Mouse (Mus musculus) mouse trophoblast stem cell (cell line): ENCODE data around the gene Dapl1.

Source experiments
- in situ Hi-C, 2 experiments: fragments of 300-500 bp; cut with MseI, MboI; formaldehyde crosslinking; loops; 2 replicates in 1 of 2; 3 replicates in 1 of 2; pipeline ENCODE4 v1.15.1; 2025

Dapl1 gene

GRCm38 (mm10) chr2:59484438-59484837, at the start of gene Dapl1:
TSS of gene Dapl1 (plus strand) at chr2:59484653.
- in situ Hi-C loops: no loop called here

DNA sequence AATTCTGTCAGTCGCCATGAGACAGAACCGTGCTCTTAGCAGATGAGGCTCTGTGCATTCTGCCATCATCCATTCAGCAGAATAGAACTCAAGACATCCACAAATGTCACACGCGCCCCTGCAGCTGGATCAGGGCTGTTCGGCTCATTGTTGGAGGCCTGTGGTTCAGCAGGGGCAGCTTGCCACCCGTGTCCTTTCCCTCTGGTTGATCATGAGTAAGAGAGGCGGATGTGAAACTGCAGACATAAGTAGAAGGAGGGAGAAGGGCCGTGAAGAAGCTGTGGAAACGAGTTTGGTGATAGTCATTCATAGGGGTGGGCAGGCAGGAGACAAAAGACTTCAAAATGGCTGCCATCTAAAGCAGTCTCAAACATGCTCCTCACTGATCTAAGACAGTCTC, 49.6 kb upstream of the Dapl1 start:
- in situ Hi-C loops: loop anchor here (25.0 kb wide), 2 partner anchors 698 to 723 kb away; no protein-coding TSS in a partner anchor

- in situ Hi-C loops: loop anchor here (25.0 kb wide), 2 partner anchors 701 to 726 kb away; no protein-coding TSS in a partner anchor
These were observed 46.6 kb upstream of the Dapl1 start for GRCm38 (mm10) chr2:59437684-59438393.

DNA sequence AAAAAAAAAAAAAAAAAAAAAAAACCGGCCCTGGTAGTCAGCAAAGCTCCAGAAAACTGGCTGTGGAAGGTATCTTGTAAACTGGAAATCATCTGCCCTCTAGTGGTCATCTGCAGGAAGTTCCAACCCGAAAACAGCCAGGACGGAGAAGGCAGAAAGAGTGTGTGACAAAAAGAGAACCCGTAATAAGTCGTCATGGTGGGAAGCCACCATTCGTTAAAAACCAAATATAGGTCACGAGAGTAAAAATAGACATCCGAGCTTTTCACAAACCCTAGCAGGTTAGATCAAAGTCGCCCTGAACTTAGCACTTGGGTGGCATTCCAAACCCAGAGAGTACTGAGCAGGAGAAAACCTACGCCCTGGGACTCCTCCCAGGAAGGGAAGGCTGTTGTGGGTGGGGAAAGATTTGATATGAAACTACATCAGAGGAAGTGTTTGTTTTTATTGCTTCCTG, 45.9 kb upstream of the Dapl1 start:
- in situ Hi-C loops: loop anchor here (25.0 kb wide), 2 partner anchors 701 to 726 kb away; no protein-coding TSS in a partner anchor

DNA sequence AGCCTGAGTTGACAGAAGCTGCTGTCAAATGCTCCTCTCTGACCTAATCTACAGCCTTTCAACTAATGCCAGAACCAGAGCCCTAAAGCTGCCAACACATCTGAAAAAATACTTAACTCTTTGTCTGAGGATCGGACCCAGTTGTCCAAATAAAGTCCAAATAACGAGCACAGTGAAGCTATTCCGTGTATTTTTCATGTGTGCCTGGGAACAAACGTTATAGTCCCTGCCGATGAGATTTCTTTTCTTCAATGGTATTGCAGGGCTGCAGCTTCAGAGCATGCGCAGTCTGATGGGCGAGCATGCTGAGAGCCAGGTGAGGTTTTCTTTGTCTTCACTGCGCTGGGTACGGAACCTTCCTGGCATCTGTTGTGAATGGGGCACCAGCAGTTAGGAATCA, 44.6 kb upstream of the Dapl1 start:
- in situ Hi-C loops: loop anchor here (25.0 kb wide), 2 partner anchors 703 to 728 kb away; no protein-coding TSS in a partner anchor

DNA sequence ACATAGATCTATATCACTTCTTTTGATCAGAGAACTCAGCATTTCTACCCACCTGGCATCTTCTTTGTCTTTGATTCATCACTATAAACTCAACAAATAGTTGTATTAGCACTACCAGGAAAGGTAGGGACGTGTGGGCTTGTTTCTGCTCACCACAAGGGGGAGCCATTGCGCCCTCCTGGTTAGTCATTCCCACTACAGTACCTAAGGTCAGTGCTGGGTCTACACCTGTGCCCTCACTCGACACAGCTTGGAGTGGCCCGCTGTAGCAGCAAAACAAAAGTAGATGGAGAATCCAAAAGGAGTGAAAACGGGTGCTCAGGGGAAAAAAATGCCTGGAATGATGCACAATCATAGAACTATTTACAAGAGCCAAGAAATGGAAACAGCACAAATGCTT, 44.0 kb upstream of the Dapl1 start:
- in situ Hi-C loops: loop anchor here (25.0 kb wide), 2 partner anchors 703 to 728 kb away; no protein-coding TSS in a partner anchor

GRCm38 (mm10) chr2:59441681-59442080, 42.8 kb upstream of the Dapl1 start:
- in situ Hi-C loops: loop anchor here (25.0 kb wide), 2 partner anchors 704 to 729 kb away; no protein-coding TSS in a partner anchor

- in situ Hi-C loops: loop anchor here (25.0 kb wide), 2 partner anchors 709 to 734 kb away; no protein-coding TSS in a partner anchor
These were observed 37.8 kb upstream of the Dapl1 start for GRCm38 (mm10) chr2:59446671-59447070.

GRCm38 (mm10) chr2:59447712-59448111, 36.7 kb upstream of the Dapl1 start:
- in situ Hi-C loops: loop anchor here (25.0 kb wide), 2 partner anchors 710 to 735 kb away; no protein-coding TSS in a partner anchor

DNA sequence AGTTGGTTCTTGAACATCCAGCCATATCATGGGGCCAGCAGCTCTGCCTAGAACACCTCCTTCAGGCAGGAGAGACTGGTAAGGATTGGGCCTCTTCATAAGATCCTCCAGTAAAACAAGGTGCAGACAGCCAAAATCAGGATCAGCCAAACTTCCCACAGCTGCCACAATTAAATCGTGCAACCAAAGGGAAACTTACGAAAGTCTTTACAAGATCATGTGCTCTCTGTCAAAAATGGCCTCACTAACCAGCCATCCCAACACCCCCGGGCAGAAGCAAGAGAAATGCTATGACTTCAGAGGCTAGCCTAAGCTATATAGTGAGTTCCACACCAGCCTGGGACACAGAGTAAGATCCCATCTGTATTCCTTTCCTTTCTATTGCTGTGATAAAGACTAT, 35.9 kb upstream of the Dapl1 start:
- in situ Hi-C loops: loop anchor here (25.0 kb wide), 2 partner anchors 711 to 736 kb away; no protein-coding TSS in a partner anchor

DNA sequence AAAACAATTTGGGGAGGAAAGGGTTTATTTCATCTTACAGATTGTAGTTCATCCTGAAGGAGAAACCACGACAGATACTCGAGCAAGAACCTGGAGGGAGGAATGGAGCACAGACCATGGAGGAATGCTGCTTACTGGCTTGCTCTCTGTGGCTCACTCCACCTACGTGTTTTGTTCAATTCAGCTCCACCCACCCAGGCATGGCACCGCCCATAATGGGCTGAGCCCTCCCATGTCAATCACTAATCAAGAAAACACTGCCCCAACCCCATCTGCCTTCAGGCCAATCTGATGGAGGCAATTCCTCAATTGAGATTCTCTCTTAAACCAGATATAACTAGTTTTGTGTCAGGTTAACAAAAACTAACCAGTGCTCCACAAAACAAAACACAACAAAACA, 35.5 kb upstream of the Dapl1 start:
- in situ Hi-C loops: loop anchor here (25.0 kb wide), 2 partner anchors 712 to 737 kb away; no protein-coding TSS in a partner anchor

GRCm38 (mm10) chr2:59451675-59452074, 32.8 kb upstream of the Dapl1 start:
- in situ Hi-C loops: no loop called here

GRCm38 (mm10) chr2:59452102-59452501, 32.4 kb upstream of the Dapl1 start:
- in situ Hi-C loops: no loop called here

DNA sequence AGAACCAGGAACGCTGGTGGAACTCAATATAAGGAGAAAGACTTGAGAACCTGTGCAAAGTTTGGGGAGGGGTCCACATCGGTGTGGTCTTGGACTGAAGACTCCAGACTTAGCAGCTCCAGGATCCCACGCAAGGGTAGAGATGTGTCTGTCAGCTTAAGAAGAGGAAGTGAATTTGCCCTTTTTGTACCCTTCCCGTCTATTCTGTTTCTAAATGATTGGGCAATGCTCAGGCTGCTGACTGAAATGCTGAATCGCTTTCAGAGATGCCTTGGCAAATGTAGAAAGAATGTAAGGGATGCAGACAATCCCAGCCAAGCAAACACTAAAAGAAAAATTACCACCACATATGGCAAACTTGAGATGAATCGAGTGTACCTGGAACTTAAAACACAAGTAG, 22.4 kb upstream of the Dapl1 start:
- in situ Hi-C loops: no loop called here

DNA sequence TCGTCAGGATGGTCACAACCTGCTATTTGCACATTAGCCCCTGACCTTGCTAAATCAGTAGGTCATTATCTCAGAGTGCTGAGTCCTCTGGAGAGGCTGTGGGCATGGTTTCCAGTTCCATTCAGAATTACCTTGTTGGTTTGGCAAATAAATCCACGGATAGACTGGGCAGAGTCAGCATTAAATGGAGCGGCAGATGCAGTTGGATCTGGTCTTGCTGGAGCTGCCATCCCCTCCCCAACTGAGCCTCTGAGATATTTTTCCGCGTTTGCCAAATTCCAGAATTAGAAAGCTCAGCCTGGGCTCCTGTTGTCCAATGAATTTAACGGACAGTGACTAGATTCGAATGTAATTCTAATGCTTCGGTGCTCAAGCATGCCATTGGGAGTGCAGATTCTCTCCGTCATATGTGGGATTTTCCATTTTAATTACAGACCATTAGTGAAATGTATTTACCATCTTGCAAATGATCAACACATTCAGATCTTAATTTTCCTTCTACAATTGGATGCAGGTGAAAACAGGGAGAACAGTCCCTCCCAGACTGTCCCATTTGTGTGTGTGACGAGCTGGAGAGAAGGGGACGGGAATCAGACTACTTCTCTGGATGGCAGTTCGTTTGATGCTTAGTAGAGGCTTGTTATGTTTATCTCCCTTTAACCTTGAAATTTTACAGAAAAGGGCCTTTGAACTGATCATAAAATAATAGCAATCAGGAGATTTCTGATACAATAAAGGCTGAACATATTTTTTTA, 20.8 kb upstream of the Dapl1 start:
- in situ Hi-C loops: no loop called here

DNA sequence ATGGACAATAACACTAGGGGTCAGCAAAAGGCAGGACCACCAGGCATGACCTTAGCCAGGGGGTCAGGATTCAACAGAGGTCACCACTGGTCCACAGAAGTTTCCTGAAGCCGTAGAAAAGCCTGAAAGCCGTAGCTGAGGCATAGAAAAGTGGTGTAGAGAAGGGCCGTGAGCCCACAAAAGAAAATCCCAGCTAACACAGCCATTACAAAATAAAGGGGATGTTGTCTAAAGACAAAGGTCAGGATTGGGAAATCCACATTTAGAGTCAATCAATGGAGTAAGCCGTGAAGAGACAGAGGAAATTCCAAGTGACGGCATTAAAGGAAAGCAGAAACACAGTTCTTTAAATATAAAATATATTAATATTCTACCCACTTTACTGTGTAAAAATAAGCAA, 18.8 kb upstream of the Dapl1 start:
- in situ Hi-C loops: no loop called here

DNA sequence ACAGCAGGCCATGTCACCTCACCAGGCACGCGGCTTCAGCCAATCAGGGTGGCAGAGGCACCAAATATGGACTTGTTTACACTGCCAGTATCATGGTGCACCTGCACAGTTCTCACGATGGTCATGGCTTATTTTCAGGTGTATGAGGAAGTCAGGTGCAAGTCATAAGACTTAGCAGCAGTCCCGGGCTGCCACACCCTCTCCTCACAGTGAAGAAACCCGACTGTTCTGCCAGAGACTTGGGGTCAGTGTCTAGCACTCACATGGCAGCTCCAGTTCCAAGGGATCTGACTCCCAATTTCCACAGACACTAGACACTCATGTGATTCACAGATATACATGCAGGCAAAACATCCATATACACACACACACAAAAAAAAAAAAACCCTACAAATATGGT, 18.1 kb upstream of the Dapl1 start:
- in situ Hi-C loops: no loop called here

DNA sequence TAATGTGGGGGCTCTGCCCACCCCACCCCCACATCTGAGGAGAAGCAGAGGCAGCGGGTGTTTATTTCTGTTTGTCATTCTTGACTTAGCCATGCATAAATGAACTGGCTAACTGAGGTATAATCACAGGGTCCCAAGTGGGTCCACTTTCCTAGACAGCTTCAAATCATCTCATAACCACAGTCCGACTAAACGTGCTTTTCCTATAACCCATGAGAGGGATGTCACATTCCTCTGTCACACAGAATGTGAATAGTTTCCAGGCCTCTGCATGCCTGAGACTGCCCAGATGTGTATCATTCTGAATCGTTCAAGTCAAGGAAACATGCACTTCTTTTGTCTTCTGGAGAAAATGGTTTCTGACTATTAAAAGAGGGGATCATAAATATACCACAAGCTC, 17.4 kb upstream of the Dapl1 start:
- in situ Hi-C loops: no loop called here

GRCm38 (mm10) chr2:59467976-59468375, 16.5 kb upstream of the Dapl1 start:
- in situ Hi-C loops: no loop called here

- in situ Hi-C loops: no loop called here
These were observed 14.7 kb upstream of the Dapl1 start for GRCm38 (mm10) chr2:59469590-59470245.

DNA sequence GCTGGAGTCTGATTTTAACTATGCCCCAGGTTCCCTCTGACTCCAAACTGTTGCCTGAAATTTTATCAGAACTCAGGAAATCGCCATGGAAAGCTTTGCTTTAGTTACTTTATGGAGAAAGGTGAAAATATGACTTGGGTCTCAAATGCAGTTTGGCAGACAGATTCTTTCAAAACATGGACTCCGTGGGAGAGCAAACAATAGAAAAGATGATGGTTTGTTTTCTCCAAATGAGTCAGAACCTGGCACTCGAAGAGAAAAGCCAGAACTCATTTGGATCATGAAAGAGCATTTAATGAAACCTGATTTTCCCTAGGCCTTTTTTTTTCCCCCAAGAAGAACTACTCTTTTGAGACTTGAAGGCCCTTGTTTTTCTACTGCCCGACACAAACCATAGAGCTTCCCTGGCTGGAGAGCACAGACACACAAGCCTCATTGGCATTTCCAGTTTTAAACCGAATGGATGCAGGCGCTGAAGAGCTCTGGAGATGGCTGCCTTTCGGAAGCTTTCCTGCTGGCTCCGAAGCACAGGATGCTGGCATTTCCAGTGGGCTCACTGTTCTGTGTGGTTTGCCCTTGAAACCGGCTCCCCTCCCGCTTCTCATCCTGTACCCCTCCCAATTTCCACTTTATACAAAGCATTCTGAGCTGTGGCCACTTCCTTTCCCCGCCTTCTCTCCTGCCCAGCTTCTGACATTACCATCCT, 14.0 kb upstream of the Dapl1 start:
- in situ Hi-C loops: no loop called here
